Mouse (Mus musculus) midbrain, embryonic 15.5 days (tissue): Measurements from ENCODE around the gene Gm5286. TPM values are rescaled to one million over a fixed set of nuclear protein-coding genes. Genes with fewer than 3 reads are reported as not detected.
"Not testable (repeated sequence)": the region's sequence is repeated elsewhere in the genome, so short reads cannot be mapped to it uniquely, and the experiment has no call there.

Source experiments
- ATAC-seq: fragments of 200-750 bp; cut with Nextera tagmentation; replicated peaks from 2 replicates; pipeline ENCODE4 v1.8.0; 2017; ENCODE audit warnings: moderate TSS enrichment
- H3K27ac ChIP-seq: fragments of 300-500 bp; sonication (generic); 2 replicates; pipeline ENCODE4 v1.5.1; 2015; ENCODE audit warnings: mild to moderate bottlenecking, inconsistent platforms
- H3K27me3 ChIP-seq: fragments of 300-500 bp; sonication (generic); replicated peaks from 2 replicates; pipeline ENCODE4 v1.6.1; 2015; ENCODE audit warnings: inconsistent platforms
- H3K36me3 ChIP-seq: fragments of 300-500 bp; sonication (generic); replicated peaks from 2 replicates; pipeline ENCODE4 v1.6.1; 2015; ENCODE audit warnings: inconsistent platforms
- H3K4me1 ChIP-seq: fragments of 300-500 bp; sonication (generic); 2 replicates; pipeline ENCODE4 v1.6.1; 2015; ENCODE audit warnings: inconsistent platforms
- H3K4me2 ChIP-seq: fragments of 300-500 bp; sonication (generic); 2 replicates; pipeline ENCODE4 v1.6.1; 2015; ENCODE audit warnings: inconsistent platforms, mild to moderate bottlenecking, moderate library complexity
- H3K4me3 ChIP-seq: fragments of 300-500 bp; sonication (generic); 2 replicates; pipeline ENCODE4 v1.5.1; 2015; ENCODE audit warnings: mild to moderate bottlenecking, inconsistent platforms
- H3K9ac ChIP-seq: fragments of 300-500 bp; sonication (generic); 2 replicates; pipeline ENCODE4 v1.6.1; 2015; ENCODE audit warnings: mild to moderate bottlenecking, inconsistent platforms
- H3K9me3 ChIP-seq: fragments of 300-500 bp; sonication (generic); 2 replicates; pipeline ENCODE4 v1.6.1; 2016; ENCODE audit warnings: inconsistent platforms
- WGBS: fragments of 180-500 bp; shearing (Covaris S2); methylation state at CpG from one replicate; pipeline ENCODE4 v1.1.7; 2015; ENCODE audit warnings: mixed read lengths; 5-methylcytosine and 5-hydroxymethylcytosine counted together
- polyA plus RNA-seq: library from polyadenylated mRNA; unstranded; fragments of >200 nt; fragmentation: Nextera tagmentation; extraction: Ambion mirVana; gene quantifications from 2 replicates; pipeline ENCODE4 v1.2.1, GENCODE M21; 2015

Gm5286 gene
- polyA plus RNA-seq: not detected in 2 replicates

- H3K4me2 ChIP-seq, H3K9me3 ChIP-seq, H3K27ac ChIP-seq, H3K4me3 ChIP-seq, H3K27me3 ChIP-seq, ATAC-seq, H3K9ac ChIP-seq, H3K36me3 ChIP-seq, H3K4me1 ChIP-seq: not testable (repeated sequence)
- 94% methylated on average over 3 of the region's 4 CpGs for WGBS
Observed at GRCm38 (mm10) chr3:94196414-94196813, at the start of gene Gm5286. TSS of gene Gm5286 (plus strand) at chr3:94196714.

- not testable (repeated sequence) for H3K27ac ChIP-seq, H3K36me3 ChIP-seq, H3K4me1 ChIP-seq, H3K27me3 ChIP-seq, H3K9me3 ChIP-seq, H3K4me3 ChIP-seq, H3K4me2 ChIP-seq, H3K9ac ChIP-seq, ATAC-seq
Observed at GRCm38 (mm10) chr3:94167351-94167750, 29.2 kb upstream of the Gm5286 start.

- not testable (repeated sequence) for H3K36me3 ChIP-seq, H3K4me3 ChIP-seq, H3K9ac ChIP-seq, H3K27ac ChIP-seq, ATAC-seq, H3K4me1 ChIP-seq, H3K9me3 ChIP-seq, H3K4me2 ChIP-seq, H3K27me3 ChIP-seq
- 90% methylated on average over 1 of the region's 1 CpGs for WGBS
Observed at GRCm38 (mm10) chr3:94178093-94178492, 18.4 kb upstream of the Gm5286 start, which contains the start of gene Gm10696. TSS of gene Gm10696 (minus strand) at chr3:94178193.

Other genes starting within 250 kb of the Gm5286 start
- gene Tdpoz5, start 235.4 kb upstream of the Gm5286 start, polyA plus RNA-seq: not detected in 2 replicates
- gene Gm9125, start 141.8 kb upstream of the Gm5286 start, polyA plus RNA-seq: not detected in 2 replicates
- gene Gm10697, start 124.1 kb upstream of the Gm5286 start, polyA plus RNA-seq: not detected in 2 replicates
- gene Gm10696, start 18.5 kb upstream of the Gm5286 start, polyA plus RNA-seq: not detected in 2 replicates
- not detected in 2 replicates for gene Gm4778, start 67.3 kb downstream of the Gm5286 start, polyA plus RNA-seq
- gene Them4, start 113.4 kb downstream of the Gm5286 start, polyA plus RNA-seq: 53.1 and 56.9 TPM in 2 replicates
- not detected in 2 replicates for gene Them5, start 145.4 kb downstream of the Gm5286 start, polyA plus RNA-seq
- 2.8 and 3.2 TPM in 2 replicates for gene C2cd4d, start 165.7 kb downstream of the Gm5286 start, polyA plus RNA-seq
- gene Rorc, start 176.1 kb downstream of the Gm5286 start, polyA plus RNA-seq: 0.23 and 0.39 TPM in 2 replicates
- gene Lingo4, start 201.8 kb downstream of the Gm5286 start, polyA plus RNA-seq: 1.6 TPM in 2 replicates
- 47.8 and 53.2 TPM in 2 replicates for gene Tdrkh, start 216.6 kb downstream of the Gm5286 start, polyA plus RNA-seq
- gene Mrpl9, start 246.6 kb downstream of the Gm5286 start, polyA plus RNA-seq: 56.7 and 57.8 TPM in 2 replicates
- 1.6 and 1.8 TPM in 2 replicates for gene Oaz3, start 247.2 kb downstream of the Gm5286 start, polyA plus RNA-seq